Mouse (Mus musculus): Measurements from ENCODE around the gene Gm21987.

- no peak for TF ChIP-seq TAL1 (IDR thresholded peaks at IDR 0.05; ENCODE audit: low read length)
- no peak for TF ChIP-seq GATA1 (IDR thresholded peaks at IDR 0.05; ENCODE audit: low read length)
These were observed at the start of gene Gm21987, which contains the start of gene Cox17 for GRCm38 (mm10) chr16:38346529-38347325.
